Mouse (Mus musculus) intestine, postnatal 0 days (tissue): ENCODE measurements around the gene Nkain2. TPM values are rescaled to one million over a fixed set of nuclear protein-coding genes. Genes with fewer than 3 reads are reported as not detected.

Source experiments
- ATAC-seq: fragments of 200-750 bp; cut with Nextera tagmentation; 2 replicates; pipeline ENCODE4 v1.8.0; 2017; ENCODE audit warnings: mild to moderate bottlenecking, moderate TSS enrichment, moderate library complexity
- H3K27ac ChIP-seq: fragments of 300-500 bp; sonication (generic); 2 replicates; pipeline ENCODE4 v1.5.1; 2014; ENCODE audit warnings: mild to moderate bottlenecking, low read depth, low read length, moderate library complexity
- H3K27me3 ChIP-seq: fragments of 300-500 bp; sonication (generic); replicated peaks from 2 replicates; pipeline ENCODE4 v1.6.1; 2014; ENCODE audit warnings: low read length, mixed read lengths; ENCODE audit not compliant: control insufficient read depth, insufficient read depth
- H3K36me3 ChIP-seq: fragments of 300-500 bp; sonication (generic); 2 replicates; pipeline ENCODE4 v1.6.1; 2014; ENCODE audit warnings: mild to moderate bottlenecking, moderate library complexity; ENCODE audit not compliant: control insufficient read depth, insufficient read depth
- H3K4me1 ChIP-seq: fragments of 300-500 bp; sonication (generic); replicated peaks from 2 replicates; pipeline ENCODE4 v1.6.1; 2014; ENCODE audit warnings: antibody characterized with exemption, low read length, mixed read lengths; ENCODE audit not compliant: control insufficient read depth, insufficient read depth
- H3K4me2 ChIP-seq: fragments of 300-500 bp; sonication (generic); replicated peaks from 2 replicates; pipeline ENCODE4 v1.6.1; 2014; ENCODE audit warnings: low read depth, mild to moderate bottlenecking, moderate library complexity
- H3K4me3 ChIP-seq: fragments of 300-500 bp; sonication (generic); 2 replicates; pipeline ENCODE4 v1.5.1; 2014; ENCODE audit warnings: low read depth, low read length
- H3K9ac ChIP-seq: fragments of 300-500 bp; sonication (generic); 2 replicates; pipeline ENCODE4 v1.6.1; 2014; ENCODE audit warnings: mild to moderate bottlenecking, low read depth, low read length
- H3K9me3 ChIP-seq: fragments of 300-500 bp; sonication (generic); 2 replicates; pipeline ENCODE4 v1.6.1; 2016; ENCODE audit warnings: mixed run types; ENCODE audit not compliant: control insufficient read depth
- CTCF ChIP-seq: sonication (generic); IDR thresholded peaks from 2 replicates; pipeline ENCODE4 v1.5.1; 2016; ENCODE audit warnings: low read depth, mild to moderate bottlenecking, control low read depth, antibody characterized with exemption, moderate library complexity
- WGBS: fragments of 180-500 bp; shearing (Covaris S2); extraction: QIAGEN DNeasy Blood & Tissue Kit; methylation state at CpG from one replicate; pipeline ENCODE4 v1.1.7; 2014; 5-methylcytosine and 5-hydroxymethylcytosine counted together
- polyA plus RNA-seq: library from polyadenylated mRNA; unstranded; fragments of >200 nt; fragmentation: Nextera tagmentation; extraction: Ambion mirVana; gene quantifications from 2 replicates; pipeline ENCODE4 v1.2.1, GENCODE M21; 2015

The Nkain2 gene
- polyA plus RNA-seq, 1 experiment from 2014 or later = 1.0 TPM

- H3K27ac ChIP-seq = no peak overlapping the region
- H3K4me1 ChIP-seq = no peaks in the 10 kb centered on the region
- H3K4me2 ChIP-seq = no peak overlapping the region
- no peak overlapping the region for H3K4me3 ChIP-seq
- TF ChIP-seq CTCF = no peak
- WGBS = 71% methylated on average over 1 of the region's 1 CpGs
- no peaks in the 10 kb centered on the region for H3K9me3 ChIP-seq
- ATAC-seq = no peak
- H3K9ac ChIP-seq = no peak overlapping the region
- no peaks in the 10 kb centered on the region for H3K36me3 ChIP-seq
- no peaks in the 10 kb centered on the region for H3K27me3 ChIP-seq
Measured at GRCm38 (mm10) chr10:32494591-32495182, 395.6 kb downstream of the Nkain2 start.

DNA sequence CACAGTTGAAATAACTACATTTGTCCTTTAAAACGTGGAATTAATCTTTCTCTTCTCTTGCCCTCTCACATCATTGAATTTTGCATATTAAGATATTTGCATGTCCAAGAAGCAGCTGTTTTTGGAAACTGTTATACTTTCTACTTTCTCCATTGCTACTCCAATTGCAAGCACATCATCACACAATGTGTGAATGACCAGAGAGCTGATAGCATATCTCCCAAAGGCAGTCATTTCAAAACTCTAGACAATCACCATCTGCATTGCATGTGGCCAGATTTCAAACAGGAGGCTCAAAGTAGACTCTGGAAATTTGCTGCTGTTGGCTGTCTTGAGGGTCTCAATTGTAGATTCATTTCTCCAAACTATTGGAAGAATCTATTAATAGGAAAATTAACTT, 396.7 kb downstream of the Nkain2 start:
- H3K27ac ChIP-seq = no peak overlapping the region
- H3K4me2 ChIP-seq = no peak overlapping the region
- H3K4me3 ChIP-seq = no peak overlapping the region
- H3K9ac ChIP-seq = no peak overlapping the region
- no peaks in the 10 kb centered on the region for H3K36me3 ChIP-seq
- WGBS = 71% methylated on average over 1 of the region's 1 CpGs
- no peak for ATAC-seq
- no peaks in the 10 kb centered on the region for H3K9me3 ChIP-seq
- H3K27me3 ChIP-seq = no peaks in the 10 kb centered on the region
- H3K4me1 ChIP-seq = no peaks in the 10 kb centered on the region
- no peak for TF ChIP-seq CTCF

DNA sequence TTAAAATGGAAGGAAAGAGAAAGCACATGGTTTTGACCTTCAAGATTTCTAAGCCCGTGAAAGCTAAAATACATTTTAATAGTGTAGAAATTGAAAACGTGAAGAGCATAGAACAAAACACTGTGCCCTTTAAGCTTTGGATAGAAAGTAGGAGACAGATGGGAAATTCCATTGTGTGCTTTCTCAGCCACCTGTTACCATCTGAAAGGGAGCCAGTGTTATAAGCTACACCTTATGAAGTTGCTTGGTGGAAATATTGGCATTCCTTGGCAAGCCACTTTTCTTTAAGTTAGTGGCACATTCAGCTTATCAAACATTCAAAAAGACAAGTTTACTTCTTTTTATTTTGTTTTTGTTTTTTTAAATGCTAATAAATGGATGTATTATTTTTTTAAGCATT, 427.5 kb downstream of the Nkain2 start:
- Histone ChIP-seq H3K4me3 (no peak overlapping the region), H3K4me1 (no peaks in the 10 kb centered on the region), H3K27me3 (no peaks in the 10 kb centered on the region), H3K27ac (no peak overlapping the region), H3K9ac (no peak overlapping the region), H3K9me3 (no peaks in the 10 kb centered on the region), H3K4me2 (no peak overlapping the region), H3K36me3 (no peaks in the 10 kb centered on the region)
- no peak for ATAC-seq
- TF ChIP-seq CTCF = no peak
- WGBS = 72% methylated on average over 2 of the region's 2 CpGs

DNA sequence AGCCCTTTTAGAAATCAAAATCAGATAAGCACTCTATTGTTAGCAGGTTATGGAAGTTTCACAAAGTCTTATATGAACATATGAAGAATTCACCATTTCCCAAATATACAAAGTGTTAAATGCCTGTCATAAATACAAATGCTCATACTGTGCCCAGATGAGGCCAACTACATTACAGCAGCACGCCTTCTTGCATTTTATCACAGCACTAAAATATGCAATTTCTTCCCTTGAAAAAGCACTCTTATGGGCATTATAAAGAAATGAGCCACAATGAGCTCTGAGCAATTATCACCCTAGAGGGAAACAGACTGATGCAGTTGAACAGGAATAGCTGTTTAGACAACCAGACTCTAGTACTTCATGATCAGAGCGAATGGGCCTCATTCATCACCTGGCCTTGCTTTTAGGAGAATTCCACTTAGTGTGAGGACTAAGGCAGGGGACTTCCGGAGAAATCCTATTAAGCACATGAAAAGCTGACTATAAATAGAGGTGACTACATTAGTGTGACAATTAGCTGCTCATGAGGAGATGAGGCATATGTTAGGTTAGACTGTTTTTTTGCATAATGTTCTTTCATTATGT, 450.2 kb downstream of the Nkain2 start:
- no peaks in the 10 kb centered on the region for H3K27me3 ChIP-seq
- H3K9ac ChIP-seq = no peak overlapping the region
- ATAC-seq = no peak
- no peak for TF ChIP-seq CTCF
- 81% methylated on average over 3 of the region's 3 CpGs for WGBS
- H3K9me3 ChIP-seq = no peaks in the 10 kb centered on the region
- H3K4me1 ChIP-seq = no peaks in the 10 kb centered on the region
- H3K27ac ChIP-seq = no peak overlapping the region
- no peak overlapping the region for H3K4me2 ChIP-seq
- no peaks in the 10 kb centered on the region for H3K36me3 ChIP-seq
- no peak overlapping the region for H3K4me3 ChIP-seq

- no peak overlapping the region for H3K27ac ChIP-seq
- no peak overlapping the region for H3K9ac ChIP-seq
- H3K9me3 ChIP-seq = no peaks in the 10 kb centered on the region
- no peak overlapping the region for H3K4me2 ChIP-seq
- TF ChIP-seq CTCF = no peak
- ATAC-seq = no peak
- no peaks in the 10 kb centered on the region for H3K4me1 ChIP-seq
- no peaks in the 10 kb centered on the region for H3K36me3 ChIP-seq
- H3K4me3 ChIP-seq = no peak overlapping the region
- no peaks in the 10 kb centered on the region for H3K27me3 ChIP-seq
Measured at GRCm38 (mm10) chr10:32414228-32414627, 476.0 kb downstream of the Nkain2 start.

DNA sequence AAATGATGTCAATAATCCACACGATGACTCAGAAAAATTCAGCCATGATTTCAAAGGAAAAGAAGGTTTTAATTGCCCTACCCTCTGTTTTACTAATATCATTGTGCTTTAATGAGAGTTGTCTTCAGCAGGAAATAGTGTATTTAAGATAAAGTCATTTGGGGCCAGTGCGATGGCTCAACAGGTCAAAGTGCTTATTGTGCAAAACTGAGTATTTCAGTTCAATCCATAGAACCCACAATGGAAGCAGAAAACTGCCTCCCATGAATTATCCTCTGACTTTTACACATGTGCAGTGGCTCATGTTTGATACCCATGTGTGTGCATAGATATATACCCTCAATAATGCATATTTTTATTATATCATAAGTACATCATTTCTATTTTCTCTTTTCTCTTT, 478.9 kb downstream of the Nkain2 start:
- WGBS = 37% methylated on average over 2 of the region's 2 CpGs
- no peaks in the 10 kb centered on the region for H3K27me3 ChIP-seq
- TF ChIP-seq CTCF = no peak
- H3K27ac ChIP-seq = no peak overlapping the region
- H3K9ac ChIP-seq = no peak overlapping the region
- no peaks in the 10 kb centered on the region for H3K36me3 ChIP-seq
- no peak for ATAC-seq
- H3K4me3 ChIP-seq = no peak overlapping the region
- no peaks in the 10 kb centered on the region for H3K4me1 ChIP-seq
- H3K9me3 ChIP-seq = no peaks in the 10 kb centered on the region
- H3K4me2 ChIP-seq = no peak overlapping the region
